Mouse (Mus musculus) heart, embryonic 12.5 days (tissue): ENCODE measurements around the gene Nkx3-2. TPM values are rescaled to one million over a fixed set of nuclear protein-coding genes. Genes with fewer than 3 reads are reported as not detected.

Source experiments
- ATAC-seq: fragments of 200-750 bp; cut with Nextera tagmentation; 2 replicates; pipeline ENCODE4 v1.8.0; 2017; ENCODE audit warnings: moderate TSS enrichment, moderate library complexity; ENCODE audit not compliant: insufficient number of reproducible peaks, low FRiP score
- H3K27ac ChIP-seq: fragments of 300-500 bp; sonication (generic); 2 replicates; pipeline ENCODE4 v1.5.1; 2016; ENCODE audit warnings: mild to moderate bottlenecking, moderate library complexity; ENCODE audit not compliant: poor library complexity, severe bottlenecking
- H3K27me3 ChIP-seq: fragments of 300-500 bp; sonication (generic); replicated peaks from 2 replicates; pipeline ENCODE4 v1.6.1; 2016; ENCODE audit warnings: mild to moderate bottlenecking, moderate library complexity
- H3K36me3 ChIP-seq: fragments of 300-500 bp; sonication (generic); 2 replicates; pipeline ENCODE4 v1.6.1; 2016; ENCODE audit warnings: mild to moderate bottlenecking, moderate library complexity
- H3K4me1 ChIP-seq: fragments of 300-500 bp; sonication (generic); replicated peaks from 2 replicates; pipeline ENCODE4 v1.6.1; 2016; ENCODE audit warnings: mild to moderate bottlenecking
- H3K4me2 ChIP-seq: fragments of 300-500 bp; sonication (generic); 2 replicates; pipeline ENCODE4 v1.6.1; 2016; ENCODE audit warnings: mild to moderate bottlenecking, moderate library complexity
- H3K4me3 ChIP-seq: fragments of 300-500 bp; sonication (generic); 2 replicates; pipeline ENCODE4 v1.5.1; 2016; ENCODE audit warnings: mild to moderate bottlenecking
- H3K9ac ChIP-seq: fragments of 300-500 bp; sonication (generic); 2 replicates; pipeline ENCODE4 v1.6.1; 2016; ENCODE audit warnings: mild to moderate bottlenecking, moderate library complexity
- H3K9me3 ChIP-seq: fragments of 300-500 bp; sonication (generic); replicated peaks from 2 replicates; pipeline ENCODE4 v1.6.1; 2016; ENCODE audit warnings: mild to moderate bottlenecking, moderate library complexity
- WGBS: fragments of 180-500 bp; shearing (Covaris S2); methylation state at CpG from one replicate; pipeline ENCODE4 v1.1.7; 2016; 5-methylcytosine and 5-hydroxymethylcytosine counted together
- polyA plus RNA-seq: library from polyadenylated mRNA; unstranded; fragments of >200 nt; fragmentation: Nextera tagmentation; extraction: Ambion mirVana; gene quantifications from 2 replicates; pipeline ENCODE4 v1.2.1, GENCODE M21; 2016

The Nkx3-2 gene
- polyA plus RNA-seq, 1 experiment from 2014 or later: 0.19 TPM

- 5% methylated on average over 12 of the region's 15 CpGs for WGBS
- no peak overlapping the region for H3K9ac ChIP-seq
- ATAC-seq: no peak
- no peak overlapping the region for H3K4me3 ChIP-seq
- H3K4me2 ChIP-seq: no peak overlapping the region
- no peaks in the 10 kb centered on the region for H3K9me3 ChIP-seq
- H3K27ac ChIP-seq: no peak overlapping the region
- no peaks in the 10 kb centered on the region for H3K36me3 ChIP-seq
- H3K4me1 ChIP-seq: no peaks in the 10 kb centered on the region
- peaks cover 70% of the 10 kb centered on the region for H3K27me3 ChIP-seq
Observed at GRCm38 (mm10) chr5:41744898-41745780, 19.2 kb downstream of the Nkx3-2 start.

GRCm38 (mm10) chr5:41744234-41744633, 20.1 kb downstream of the Nkx3-2 start:
- Histone ChIP-seq H3K27ac (no peak overlapping the region), H3K36me3 (no peaks in the 10 kb centered on the region), H3K9ac (no peak overlapping the region), H3K4me3 (no peak overlapping the region), H3K9me3 (no peaks in the 10 kb centered on the region), H3K4me1 (no peaks in the 10 kb centered on the region), H3K27me3 (peaks cover 61% of the 10 kb centered on the region), H3K4me2 (no peak overlapping the region)
- WGBS: 10% methylated on average over 7 of the region's 7 CpGs
- ATAC-seq: no peak

- no peaks in the 10 kb centered on the region for H3K9me3 ChIP-seq
- no peak overlapping the region for H3K9ac ChIP-seq
- H3K4me1 ChIP-seq: no peaks in the 10 kb centered on the region
- no peaks in the 10 kb centered on the region for H3K36me3 ChIP-seq
- WGBS: 69% methylated on average over 6 of the region's 6 CpGs
- H3K27me3 ChIP-seq: peaks cover 10% of the 10 kb centered on the region
- H3K27ac ChIP-seq: no peak overlapping the region
- no peak overlapping the region for H3K4me3 ChIP-seq
- H3K4me2 ChIP-seq: no peak overlapping the region
- no peak for ATAC-seq
Observed at GRCm38 (mm10) chr5:41738817-41739216, 25.5 kb downstream of the Nkx3-2 start.

GRCm38 (mm10) chr5:41737039-41737438, 27.3 kb downstream of the Nkx3-2 start:
- Histone ChIP-seq H3K27me3 (no peaks in the 10 kb centered on the region), H3K4me3 (no peak overlapping the region), H3K9me3 (no peaks in the 10 kb centered on the region), H3K9ac (no peak overlapping the region), H3K4me2 (no peak overlapping the region), H3K36me3 (no peaks in the 10 kb centered on the region), H3K4me1 (no peaks in the 10 kb centered on the region), H3K27ac (no peak overlapping the region)
- no peak for ATAC-seq
- WGBS: 62% methylated on average over 5 of the region's 5 CpGs

- ATAC-seq: no peak
- no peak overlapping the region for H3K27ac ChIP-seq
- no peaks in the 10 kb centered on the region for H3K9me3 ChIP-seq
- no peak overlapping the region for H3K4me3 ChIP-seq
- no peaks in the 10 kb centered on the region for H3K36me3 ChIP-seq
- H3K4me1 ChIP-seq: no peaks in the 10 kb centered on the region
- H3K4me2 ChIP-seq: no peak overlapping the region
- 73% methylated on average over 1 of the region's 1 CpGs for WGBS
- H3K27me3 ChIP-seq: no peaks in the 10 kb centered on the region
- H3K9ac ChIP-seq: no peak overlapping the region
Observed at GRCm38 (mm10) chr5:41727017-41727416, 37.3 kb downstream of the Nkx3-2 start.

GRCm38 (mm10) chr5:41725573-41725972, 38.7 kb downstream of the Nkx3-2 start:
- 83% methylated on average over 6 of the region's 6 CpGs for WGBS
- Histone ChIP-seq H3K9ac (no peak overlapping the region), H3K27ac (no peak overlapping the region), H3K4me3 (no peak overlapping the region), H3K4me1 (no peaks in the 10 kb centered on the region), H3K4me2 (no peak overlapping the region), H3K27me3 (no peaks in the 10 kb centered on the region), H3K9me3 (no peaks in the 10 kb centered on the region), H3K36me3 (no peaks in the 10 kb centered on the region)
- ATAC-seq: no peak

Other genes with a start within 250 kb of the Nkx3-2 start
- gene Rab28, start 56.3 kb downstream of the Nkx3-2 start, polyA plus RNA-seq: 39.5 and 41.6 TPM in 2 replicates
- 15.9 and 17.4 TPM in 2 replicates for gene Bod1l, start 79.8 kb upstream of the Nkx3-2 start, polyA plus RNA-seq